Mouse (Mus musculus): ENCODE measurements around the gene Nmt1.

- TF ChIP-seq POLR2A (IDR thresholded peaks at IDR 0.05; ENCODE audit: low read depth, low read length) = no peak
- TF ChIP-seq NELFE (IDR thresholded peaks at IDR 0.05; ENCODE audit: low read depth, low read length) = no peak
- TF ChIP-seq MYC (IDR thresholded peaks at IDR 0.05; ENCODE audit: low read depth, low read length) = no peak
- TF ChIP-seq MAX (IDR thresholded peaks at IDR 0.05; ENCODE audit: low read length) = no peak
- no peak for TF ChIP-seq EP300 (IDR thresholded peaks at IDR 0.05; ENCODE audit: low read length)
- no peak for TF ChIP-seq ZC3H11A (IDR thresholded peaks at IDR 0.05; ENCODE audit: low read depth, low read length)
- TF ChIP-seq USF1 (IDR thresholded peaks at IDR 0.05; ENCODE audit: low read depth, low read length) = no peak
- no peak for TF ChIP-seq HCFC1 (IDR thresholded peaks at IDR 0.05; ENCODE audit: low read depth, low read length)
- no peak for TF ChIP-seq ZNF384 (IDR thresholded peaks at IDR 0.05; ENCODE audit: low read depth, low read length)
- no peak for TF ChIP-seq CTCF (conservative IDR thresholded peaks at IDR 0.05 in 1 of 2, IDR thresholded peaks at IDR 0.05 in 1 of 2; ENCODE audit: low read depth in 2 of 2, low read length in 2 of 2)
These were observed 83.3 kb downstream of the Nmt1 start for GRCm38 (mm10) chr11:103111301-103111700.
